Mouse (Mus musculus) gastrocnemius, adult 8-10 months (tissue): ENCODE measurements around the gene Itga6. TPM values are rescaled to one million over a fixed set of nuclear protein-coding genes. Genes with fewer than 3 reads are reported as not detected.
"Not testable (repeated sequence)": the region's sequence is repeated elsewhere in the genome, so short reads cannot be mapped to it uniquely, and the experiment has no call there.

ENCODE experiments used
- DNase-seq, 2 experiments: peaks; one replicate each; pipeline ENCODE4 v3.0.0; 2022; ENCODE audit warnings: low spot score in 2 of 2
- total RNA-seq, 4 experiments: library from RNA; stranded (reverse); gene quantifications; 2 replicates each; pipeline ENCODE4 v1.2.4; 2022

Gene Itga6
- total RNA-seq, 4 experiments from 2014 or later: 10.0 to 15.1 (median 12.2) TPM

GRCm38 (mm10) chr2:71888437-71888836 lies 143.0 kb downstream of the Itga6 start:
- DNase-seq: no peak

DNA sequence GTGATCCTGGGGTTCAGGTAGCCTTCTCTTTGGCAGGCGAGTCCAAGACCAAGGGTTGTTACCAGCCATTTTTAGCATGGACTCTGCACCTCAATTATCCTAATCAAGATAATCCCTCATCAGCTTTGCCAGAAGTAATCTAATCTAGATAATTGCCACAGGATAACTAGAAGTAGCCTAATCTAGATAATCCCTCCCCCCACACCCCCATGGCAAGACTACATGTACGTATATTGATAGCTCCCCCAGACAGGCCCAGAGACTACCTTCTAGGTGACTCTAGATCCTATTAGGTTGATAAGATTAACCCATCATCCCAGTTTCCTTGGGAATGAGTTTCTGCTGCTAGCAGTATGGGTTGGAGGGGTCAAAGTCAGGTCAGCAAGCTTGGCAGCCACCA lies 146.1 kb downstream of the Itga6 start:
- no peak for DNase-seq

DNA sequence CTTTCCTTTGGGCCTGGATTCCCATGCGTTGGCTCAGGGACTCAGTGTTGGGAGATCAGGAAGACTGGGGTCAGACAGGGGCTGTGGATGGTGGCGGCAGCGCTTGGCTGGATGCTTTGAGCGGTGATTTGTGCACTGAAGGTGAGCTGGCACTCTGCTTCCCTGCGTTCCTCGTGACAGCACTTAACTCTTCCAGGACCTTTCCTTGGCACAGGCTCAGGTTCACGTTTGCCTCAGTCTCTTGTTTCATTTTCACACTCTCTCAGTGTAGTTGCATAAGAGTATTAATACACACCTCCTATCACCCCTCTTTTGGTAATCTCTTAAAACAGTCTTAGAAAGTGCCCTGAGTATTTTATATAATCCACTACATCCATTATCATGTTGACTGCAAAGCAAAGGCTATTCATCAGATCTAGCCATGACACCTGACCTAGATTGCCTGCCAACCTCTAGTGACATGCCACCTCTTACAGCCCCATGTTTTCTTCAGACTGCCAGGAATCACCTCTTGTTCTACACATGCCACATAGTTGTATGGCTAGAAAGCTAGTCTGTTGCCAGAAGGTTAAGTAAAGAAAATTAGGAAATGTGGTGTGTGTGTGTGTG lies 147.4 kb downstream of the Itga6 start:
- no peak for DNase-seq

- DNase-seq: no peak
These were observed 150.3 kb downstream of the Itga6 start for GRCm38 (mm10) chr2:71895596-71896286.

DNA sequence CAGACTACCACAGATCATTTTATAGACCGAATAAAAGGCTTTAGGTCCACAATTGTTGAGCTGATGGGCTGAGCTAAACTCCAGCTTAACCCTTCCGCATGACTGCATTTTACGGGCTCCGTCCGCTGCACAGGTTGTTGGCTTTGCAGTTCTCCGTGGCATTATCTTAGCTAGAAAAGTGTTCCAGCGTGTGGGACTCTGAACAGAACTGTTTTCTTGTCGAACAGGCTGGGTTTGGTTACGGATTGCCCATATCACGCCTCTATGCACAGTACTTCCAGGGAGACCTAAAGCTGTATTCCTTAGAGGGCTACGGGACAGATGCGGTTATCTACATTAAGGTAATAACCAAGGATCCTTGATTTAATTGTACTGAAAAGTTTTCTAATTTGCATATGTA lies 152.0 kb downstream of the Itga6 start:
- no peak for DNase-seq

DNA sequence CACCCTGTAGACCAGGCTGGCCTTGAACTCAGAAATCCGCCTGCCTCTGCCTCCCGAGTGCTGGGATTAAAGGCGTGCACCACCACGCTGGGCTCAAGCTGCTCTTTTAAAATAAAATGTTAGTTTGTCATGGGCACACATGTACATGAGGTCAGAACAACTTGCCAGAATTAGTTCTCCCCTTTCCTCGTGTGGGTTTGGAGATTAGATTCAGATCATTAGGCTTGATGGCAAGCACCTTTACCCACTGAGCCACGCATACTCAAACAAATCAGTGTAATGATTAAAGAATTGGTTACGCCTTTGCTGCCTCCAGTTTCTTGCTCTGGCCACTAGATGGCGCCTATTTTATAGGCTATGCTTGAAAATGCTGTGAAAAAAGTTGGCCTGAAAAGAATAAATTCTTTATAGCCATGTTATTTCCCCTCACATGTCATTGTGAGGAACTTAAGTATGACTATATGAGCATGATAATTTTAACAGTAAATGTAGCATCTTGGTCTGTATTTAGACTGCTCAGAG lies 153.0 kb downstream of the Itga6 start:
- no peak for DNase-seq

DNA sequence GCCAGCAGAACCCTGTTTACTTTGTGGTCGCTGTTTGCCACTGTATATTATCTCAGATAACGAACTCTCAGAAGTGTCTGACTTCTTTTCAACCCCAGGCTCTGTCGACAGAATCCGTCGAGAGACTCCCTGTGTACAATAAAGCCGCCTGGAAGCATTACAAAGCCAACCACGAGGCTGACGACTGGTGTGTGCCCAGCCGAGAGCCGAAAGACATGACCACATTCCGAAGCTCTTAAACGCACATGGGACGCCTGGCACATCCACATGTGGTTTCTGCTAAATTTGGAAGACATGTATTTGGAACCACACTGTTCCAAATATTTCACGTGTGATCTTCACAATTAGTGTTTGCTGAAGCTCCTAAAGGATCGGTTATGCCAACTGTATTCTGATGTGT lies 154.5 kb downstream of the Itga6 start:
- no peak for DNase-seq

GRCm38 (mm10) chr2:71905154-71905553 lies 159.7 kb downstream of the Itga6 start:
- DNase-seq: no peak

- not testable (repeated sequence) for DNase-seq
These were observed 160.9 kb downstream of the Itga6 start for GRCm38 (mm10) chr2:71906356-71906755.

Other genes with a start within 250 kb of the Itga6 start
- gene Dlx1, start 217.5 kb upstream of the Itga6 start, total RNA-seq: under 1 TPM in 1 of 4 experiments, not detected in 3; 0.12 TPM
- not detected for gene Dlx2, start 198.9 kb upstream of the Itga6 start, total RNA-seq
- 10 to 100 TPM; 60.8 to 70.6 (median 68.1) TPM for gene Pdk1, start 127.6 kb downstream of the Itga6 start, total RNA-seq
- gene Rapgef4, start 235.6 kb downstream of the Itga6 start, total RNA-seq: 1 to 10 TPM in 3 of 4 experiments, under 1 TPM in 1; 0.74 to 2.7 (median 2.0) TPM